Mouse (Mus musculus) limb, embryonic 14.5 days (tissue): ENCODE data around the gene Fjx1. TPM values are rescaled to one million over a fixed set of nuclear protein-coding genes. Genes with fewer than 3 reads are reported as not detected.

Source experiments
- ATAC-seq: fragments of 200-750 bp; cut with Nextera tagmentation; 2 replicates; pipeline ENCODE4 v1.8.0; 2017; ENCODE audit warnings: low read depth, moderate number of reproducible peaks, moderate TSS enrichment; ENCODE audit not compliant: low FRiP score
- DNase-seq: peaks from one replicate; pipeline ENCODE4 v3.0.0-alpha.2; 2015; ENCODE audit warnings: low spot score
- H3K27ac ChIP-seq: fragments of 300-500 bp; sonication (generic); replicated peaks from 2 replicates; pipeline ENCODE4 v1.5.1; 2014; ENCODE audit warnings: low read depth, mild to moderate bottlenecking, low read length, moderate library complexity, mixed read lengths
- H3K27me3 ChIP-seq: fragments of 300-500 bp; sonication (generic); 2 replicates; pipeline ENCODE4 v1.6.1; 2014; ENCODE audit warnings: low read length, mixed read lengths; ENCODE audit not compliant: control insufficient read depth, insufficient read depth
- H3K36me3 ChIP-seq: fragments of 300-500 bp; sonication (generic); 2 replicates; pipeline ENCODE4 v1.6.1; 2014; ENCODE audit warnings: mild to moderate bottlenecking, low read length, moderate library complexity, mixed read lengths; ENCODE audit not compliant: control insufficient read depth, insufficient read depth
- H3K4me1 ChIP-seq: fragments of 300-500 bp; sonication (generic); 2 replicates; pipeline ENCODE4 v1.6.1; 2014; ENCODE audit warnings: antibody characterized with exemption, low read length, mixed read lengths; ENCODE audit not compliant: control insufficient read depth, insufficient read depth
- H3K4me2 ChIP-seq: fragments of 300-500 bp; sonication (generic); replicated peaks from 2 replicates; pipeline ENCODE4 v1.6.1; 2014; ENCODE audit warnings: low read depth, mild to moderate bottlenecking, low read length, moderate library complexity; ENCODE audit not compliant: severe bottlenecking
- H3K4me3 ChIP-seq: fragments of 300-500 bp; sonication (generic); replicated peaks from 2 replicates; pipeline ENCODE4 v1.5.1; 2014; ENCODE audit warnings: low read length
- H3K9ac ChIP-seq: fragments of 300-500 bp; sonication (generic); 2 replicates; pipeline ENCODE4 v1.6.1; 2014; ENCODE audit warnings: mild to moderate bottlenecking, low read depth, low read length, moderate library complexity; ENCODE audit not compliant: severe bottlenecking
- H3K9me3 ChIP-seq: fragments of 300-500 bp; sonication (generic); 2 replicates; pipeline ENCODE4 v1.6.1; 2016; ENCODE audit warnings: low read length; ENCODE audit not compliant: control insufficient read depth
- POLR2A ChIP-seq: fragments of 200-500 bp; IDR thresholded peaks from 2 replicates; pipeline ENCODE4 v1.8.0; 2012; ENCODE audit warnings: inconsistent platforms, mild to moderate bottlenecking, moderate library complexity, borderline replicate concordance; ENCODE audit not compliant: insufficient read depth, insufficient read length; ENCODE audit errors: extremely low read depth
- WGBS: fragments of 180-500 bp; shearing (Covaris S2); extraction: QIAGEN DNeasy Blood & Tissue Kit; methylation state at CpG from one replicate; pipeline ENCODE4 v1.1.7; 2014; 5-methylcytosine and 5-hydroxymethylcytosine counted together
- polyA plus RNA-seq, 2 experiments: library from polyadenylated mRNA; depleted of rRNA in 1 of 2; stranded (reverse) in 1 of 2; unstranded in 1 of 2; fragments of >200 nt; fragmentation: Nextera tagmentation in 1 of 2; extraction: Ambion mirVana in 1 of 2; gene quantifications; 2 replicates each; pipeline versions ENCODE4 v1.2.1 to v1.2.3; 2012 to 2014

Fjx1 gene
- polyA plus RNA-seq, 2 experiments = 25.5 to 38.8 TPM

GRCm38 (mm10) chr2:102446851-102447250, 5.4 kb downstream of the Fjx1 start:
- DNase-seq (no peak), ATAC-seq (no peak)
- Histone ChIP-seq H3K9me3 (no peaks in the 10 kb centered on the region), H3K9ac (no peak overlapping the region), H3K36me3 (no peaks in the 10 kb centered on the region), H3K27ac (no peak overlapping the region), H3K4me2 (no peak overlapping the region), H3K4me1 (peaks cover 14% of the 10 kb centered on the region; the same call in 1 of the 2 replicates), H3K27me3 (no peaks in the 10 kb centered on the region), H3K4me3 (no peak overlapping the region)
- WGBS = 77% methylated on average over 4 of the region's 4 CpGs
- TF ChIP-seq POLR2A = no peak

DNA sequence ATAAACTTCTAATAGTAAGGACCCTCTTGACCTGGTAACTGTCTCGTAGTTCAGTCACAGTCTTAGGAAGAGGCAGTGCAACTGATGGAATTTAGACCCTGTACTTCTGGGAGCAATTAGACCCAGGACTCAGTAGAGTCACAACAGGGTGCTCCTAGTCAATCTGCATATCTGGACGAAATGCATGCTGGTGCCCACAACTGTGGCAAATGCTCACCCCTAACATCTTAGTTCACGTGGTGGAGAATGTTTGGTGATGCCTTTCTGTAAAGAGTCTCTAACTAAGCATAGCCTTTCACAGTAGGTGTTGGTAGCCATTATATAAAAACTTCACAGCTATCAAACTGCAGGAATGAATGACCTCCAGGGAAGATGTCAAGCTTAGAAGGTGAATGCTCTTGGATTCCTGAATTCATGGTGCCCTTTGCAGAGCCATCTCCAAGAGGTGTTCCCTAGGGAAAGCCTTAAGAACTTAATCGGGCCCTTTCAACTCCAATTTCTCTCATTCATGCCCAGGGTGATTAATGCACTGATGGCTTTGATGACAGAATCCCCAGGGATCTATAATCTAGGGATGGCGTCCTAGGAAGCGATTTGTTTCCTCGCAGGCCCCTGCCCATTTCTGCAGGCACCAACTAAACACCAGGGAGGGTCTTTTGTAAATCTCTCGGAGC, 14.8 kb downstream of the Fjx1 start:
- no peaks in the 10 kb centered on the region for H3K27me3 ChIP-seq
- WGBS = 42% methylated on average over 8 of the region's 8 CpGs
- H3K9ac ChIP-seq = no peak overlapping the region
- ATAC-seq (no peak), DNase-seq (no peak)
- no peak overlapping the region for H3K4me2 ChIP-seq
- no peak for TF ChIP-seq POLR2A
- no peaks in the 10 kb centered on the region for H3K9me3 ChIP-seq
- no peak overlapping the region for H3K27ac ChIP-seq
- no peaks in the 10 kb centered on the region for H3K36me3 ChIP-seq
- H3K4me1 ChIP-seq = no peaks in the 10 kb centered on the region
- H3K4me3 ChIP-seq = no peak overlapping the region

DNA sequence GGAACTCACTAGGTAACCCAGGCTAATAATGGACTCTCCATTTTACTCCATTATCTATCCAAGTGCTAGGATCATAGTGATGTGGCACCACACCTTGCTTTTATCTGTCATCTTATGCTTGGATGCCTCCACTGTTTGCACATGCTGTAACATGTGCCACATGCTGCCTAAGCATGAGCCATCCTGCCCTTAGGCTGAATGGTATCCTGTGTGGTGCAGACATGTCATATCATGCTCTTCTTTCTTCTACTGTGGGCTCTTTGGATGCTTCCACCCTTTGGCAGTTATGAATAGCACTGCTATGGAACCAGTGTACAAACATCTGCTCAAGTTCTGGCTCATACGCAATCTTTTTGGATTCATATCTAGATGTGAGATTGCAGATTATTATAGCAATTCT, 18.4 kb downstream of the Fjx1 start:
- no peak overlapping the region for H3K9ac ChIP-seq
- no peaks in the 10 kb centered on the region for H3K4me1 ChIP-seq
- no peak overlapping the region for H3K4me3 ChIP-seq
- TF ChIP-seq POLR2A = no peak
- DNase-seq (peak; percentile 20), ATAC-seq (no peak)
- 91% methylated on average over 1 of the region's 1 CpGs for WGBS
- no peaks in the 10 kb centered on the region for H3K27me3 ChIP-seq
- H3K9me3 ChIP-seq = no peaks in the 10 kb centered on the region
- no peak overlapping the region for H3K27ac ChIP-seq
- H3K4me2 ChIP-seq = no peak overlapping the region
- H3K36me3 ChIP-seq = no peaks in the 10 kb centered on the region

GRCm38 (mm10) chr2:102431084-102431483, 21.2 kb downstream of the Fjx1 start:
- Histone ChIP-seq H3K36me3 (no peaks in the 10 kb centered on the region), H3K4me2 (no peak overlapping the region), H3K27ac (no peak overlapping the region), H3K4me1 (no peaks in the 10 kb centered on the region), H3K9ac (no peak overlapping the region), H3K27me3 (no peaks in the 10 kb centered on the region), H3K9me3 (no peaks in the 10 kb centered on the region), H3K4me3 (no peak overlapping the region)
- 44% methylated on average over 4 of the region's 4 CpGs for WGBS
- TF ChIP-seq POLR2A = no peak
- ATAC-seq (no peak), DNase-seq (no peak)

DNA sequence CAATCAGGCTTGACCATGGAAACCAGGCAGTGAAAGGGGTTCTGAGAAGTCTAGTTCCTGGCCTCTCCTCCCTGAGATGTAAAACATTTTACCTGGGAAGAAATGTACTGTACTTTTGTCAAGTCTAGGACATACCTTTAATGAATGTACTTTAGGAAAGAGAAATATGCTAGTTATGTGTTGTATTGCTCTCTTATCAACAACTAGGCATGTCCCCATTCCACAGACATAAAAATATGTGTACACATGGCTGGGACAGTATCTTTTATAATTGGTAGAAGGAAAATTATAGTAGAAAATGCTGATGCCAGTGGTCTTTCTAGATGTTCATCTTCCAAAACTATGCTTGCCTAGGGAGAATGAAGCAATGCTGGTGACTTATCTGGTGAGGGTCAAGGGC, 24.3 kb downstream of the Fjx1 start:
- no peak overlapping the region for H3K4me2 ChIP-seq
- no peak overlapping the region for H3K4me3 ChIP-seq
- TF ChIP-seq POLR2A = no peak
- no peak for DNase-seq
- ATAC-seq = no peak
- H3K36me3 ChIP-seq = no peaks in the 10 kb centered on the region
- H3K4me1 ChIP-seq = no peaks in the 10 kb centered on the region
- no peak overlapping the region for H3K9ac ChIP-seq
- H3K9me3 ChIP-seq = no peaks in the 10 kb centered on the region
- no peaks in the 10 kb centered on the region for H3K27me3 ChIP-seq
- no peak overlapping the region for H3K27ac ChIP-seq
